Mouse (Mus musculus) brain, embryonic 14.5 days (tissue): ENCODE data around the gene Abhd17a.

ENCODE experiments used
- CTCF ChIP-seq: fragments of 200-500 bp; IDR thresholded peaks from 2 replicates; pipeline ENCODE4 v1.5.1; 2012; ENCODE audit warnings: inconsistent platforms, mild to moderate bottlenecking, moderate library complexity, borderline replicate concordance; ENCODE audit not compliant: insufficient read depth, insufficient read length; ENCODE audit errors: extremely low read depth
- POLR2A ChIP-seq: fragments of 200-500 bp; IDR thresholded peaks from 2 replicates; pipeline ENCODE4 v1.6.1; 2012; ENCODE audit warnings: mild to moderate bottlenecking, inconsistent platforms, borderline replicate concordance; ENCODE audit not compliant: poor library complexity, insufficient read depth, insufficient read length, severe bottlenecking; ENCODE audit errors: extremely low read depth

- TF ChIP-seq POLR2A (no peak), CTCF (no peak)
These were observed 28.0 kb upstream of the Abhd17a start for GRCm38 (mm10) chr10:80618181-80618580.
